Mouse (Mus musculus) left cerebral cortex, adult 8-10 months (tissue): ENCODE measurements around the gene Defb43. TPM values are rescaled to one million over a fixed set of nuclear protein-coding genes. Genes with fewer than 3 reads are reported as not detected.
A peak's percentile ranks its signal among the peaks of the same experiment; 100 is the strongest.

Experiments
- DNase-seq, 2 experiments: peaks; one replicate each; pipeline ENCODE4 v3.0.0; 2022; ENCODE audit warnings: low spot score in 2 of 2
- total RNA-seq, 4 experiments: library from RNA; stranded (reverse); gene quantifications; 2 replicates each; pipeline ENCODE4 v1.2.4; 2022

Gene Defb43
- total RNA-seq, 4 experiments from 2014 or later: not detected

DNA sequence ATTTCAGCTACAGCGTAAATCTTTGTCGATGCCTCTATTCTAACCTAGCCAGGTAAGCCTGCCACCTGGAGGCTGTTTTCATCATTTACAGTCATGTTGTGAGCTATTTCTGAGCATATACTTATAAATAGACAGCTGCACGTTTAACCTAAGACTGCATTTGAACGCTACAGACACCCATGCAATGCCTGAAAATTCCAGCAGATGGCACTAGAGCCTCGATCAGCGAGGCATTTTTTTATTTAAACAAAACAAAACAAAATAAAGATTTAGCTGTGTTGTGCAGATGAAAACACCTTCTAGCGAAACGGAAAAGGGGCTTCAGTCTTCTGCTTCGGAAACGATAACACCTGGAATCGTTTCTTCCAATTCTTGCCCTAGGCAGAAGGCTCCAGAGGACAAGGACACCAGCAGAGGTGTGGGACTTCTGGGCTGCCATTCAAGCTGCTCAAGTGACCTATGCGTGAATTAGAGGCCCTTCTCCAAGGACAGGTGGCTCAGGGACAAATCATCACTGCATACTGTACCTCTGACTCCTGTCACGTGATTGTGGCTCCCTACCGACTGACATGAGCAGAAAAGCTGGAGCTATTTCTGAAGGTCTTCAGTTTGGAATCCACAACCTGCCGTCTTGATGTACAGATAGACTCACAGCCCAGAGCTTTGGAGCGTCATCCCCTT, 55.2 kb downstream of the Defb43 start:
- peak in 1 of 2 experiments; percentile 66 for DNase-seq

Other genes with a start within 250 kb of the Defb43 start
- 10 to 100 TPM; 11.9 to 13.6 (median 13.3) TPM for gene Wdfy2, start 174.1 kb upstream of the Defb43 start, total RNA-seq
- gene Defb48, start 27.3 kb upstream of the Defb43 start, total RNA-seq: not detected
- not detected for gene Defb47, start 13.7 kb upstream of the Defb43 start, total RNA-seq
- under 1 TPM; 0.19 to 0.65 (median 0.37) TPM for gene Defb42, start 35.2 kb downstream of the Defb43 start, total RNA-seq
- not detected for gene Defb30, start 38.2 kb downstream of the Defb43 start, total RNA-seq